Mouse (Mus musculus) embryonic facial prominence, embryonic 15.5 days (tissue): ENCODE data around the gene Dr1. TPM values are rescaled to one million over a fixed set of nuclear protein-coding genes. Genes with fewer than 3 reads are reported as not detected.
A peak's percentile ranks its signal among the peaks of the same experiment; 100 is the strongest.
"Not testable (repeated sequence)": the region's sequence is repeated elsewhere in the genome, so short reads cannot be mapped to it uniquely, and the experiment has no call there.

Experiments
- ATAC-seq: fragments of 200-750 bp; cut with Nextera tagmentation; 2 replicates; pipeline ENCODE4 v1.8.0; 2017; ENCODE audit warnings: low read depth, moderate TSS enrichment; ENCODE audit not compliant: insufficient number of reproducible peaks, low FRiP score, low TSS enrichment
- H3K27ac ChIP-seq: fragments of 300-500 bp; sonication (generic); replicated peaks from 2 replicates; pipeline ENCODE4 v1.5.1; 2015; ENCODE audit warnings: mild to moderate bottlenecking, inconsistent platforms
- H3K27me3 ChIP-seq: fragments of 300-500 bp; sonication (generic); 2 replicates; pipeline ENCODE4 v1.6.1; 2015; ENCODE audit warnings: inconsistent platforms
- H3K36me3 ChIP-seq: fragments of 300-500 bp; sonication (generic); 2 replicates; pipeline ENCODE4 v1.6.1; 2015; ENCODE audit warnings: mild to moderate bottlenecking, inconsistent platforms
- H3K4me1 ChIP-seq: fragments of 300-500 bp; sonication (generic); 2 replicates; pipeline ENCODE4 v1.6.1; 2015; ENCODE audit warnings: inconsistent platforms
- H3K4me2 ChIP-seq: fragments of 300-500 bp; sonication (generic); replicated peaks from 2 replicates; pipeline ENCODE4 v1.6.1; 2015; ENCODE audit warnings: mild to moderate bottlenecking, inconsistent platforms
- H3K4me3 ChIP-seq: fragments of 300-500 bp; sonication (generic); replicated peaks from 2 replicates; pipeline ENCODE4 v1.5.1; 2015; ENCODE audit warnings: mild to moderate bottlenecking, inconsistent platforms
- H3K9ac ChIP-seq: fragments of 300-500 bp; sonication (generic); 2 replicates; pipeline ENCODE4 v1.6.1; 2015; ENCODE audit warnings: inconsistent platforms
- H3K9me3 ChIP-seq: fragments of 300-500 bp; sonication (generic); replicated peaks from 2 replicates; pipeline ENCODE4 v1.6.1; 2016; ENCODE audit warnings: inconsistent platforms
- WGBS: fragments of 180-500 bp; shearing (Covaris S2); methylation state at CpG from one replicate; pipeline ENCODE4 v1.1.7; 2015; 5-methylcytosine and 5-hydroxymethylcytosine counted together
- polyA plus RNA-seq: library from polyadenylated mRNA; unstranded; fragments of >200 nt; fragmentation: Nextera tagmentation; extraction: Ambion mirVana; gene quantifications from 2 replicates; pipeline ENCODE4 v1.2.1, GENCODE M21; 2015

Dr1 gene
- polyA plus RNA-seq: 39.5 and 41.6 TPM in 2 replicates

- ATAC-seq: peak; percentile 99
- 4% methylated on average over 50 of the region's 55 CpGs for WGBS
- H3K27me3 ChIP-seq: no peaks in the 10 kb centered on the region
- H3K4me1 ChIP-seq: peaks cover 21% of the 10 kb centered on the region
- H3K9me3 ChIP-seq: no peaks in the 10 kb centered on the region
- H3K9ac ChIP-seq: peak within 1 kb of the TSS; percentile 96
- peak within 1 kb of the TSS; percentile 95 for H3K27ac ChIP-seq
- peak within 1 kb of the TSS; percentile 96 for H3K4me3 ChIP-seq
- no peaks in the 10 kb centered on the region for H3K36me3 ChIP-seq
- H3K4me2 ChIP-seq: peak within 1 kb of the TSS; percentile 76
These were observed at the start of gene Dr1 for GRCm38 (mm10) chr5:108268127-108269062. TSS of gene Dr1 (plus strand) at chr5:108268897.

DNA sequence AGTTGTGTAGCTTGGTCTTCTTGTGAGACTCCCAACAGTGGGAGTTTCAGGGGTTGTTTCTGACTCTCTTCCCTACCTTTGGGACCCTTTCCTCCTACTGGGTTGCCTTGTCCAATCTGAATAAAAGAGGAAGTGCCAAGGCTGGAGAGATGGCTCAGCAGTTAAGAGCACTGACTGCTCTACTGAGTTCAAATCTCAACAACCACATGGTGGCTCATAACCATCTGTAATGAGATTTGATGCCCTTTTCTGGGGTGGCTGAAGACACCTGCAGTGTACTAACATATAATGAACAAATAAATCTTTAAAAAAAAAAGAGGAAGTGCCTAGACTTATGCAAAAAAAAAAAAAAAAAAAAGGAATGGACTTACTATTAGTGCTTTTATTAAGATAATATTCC is 44.6 kb upstream of the Dr1 start:
- Histone ChIP-seq H3K9ac (no peak overlapping the region), H3K36me3 (no peaks in the 10 kb centered on the region), H3K27ac (no peak overlapping the region), H3K27me3 (no peaks in the 10 kb centered on the region), H3K4me2 (no peak overlapping the region), H3K4me3 (no peak overlapping the region), H3K4me1 (no peaks in the 10 kb centered on the region), H3K9me3 (no peaks in the 10 kb centered on the region)
- no peak for ATAC-seq

DNA sequence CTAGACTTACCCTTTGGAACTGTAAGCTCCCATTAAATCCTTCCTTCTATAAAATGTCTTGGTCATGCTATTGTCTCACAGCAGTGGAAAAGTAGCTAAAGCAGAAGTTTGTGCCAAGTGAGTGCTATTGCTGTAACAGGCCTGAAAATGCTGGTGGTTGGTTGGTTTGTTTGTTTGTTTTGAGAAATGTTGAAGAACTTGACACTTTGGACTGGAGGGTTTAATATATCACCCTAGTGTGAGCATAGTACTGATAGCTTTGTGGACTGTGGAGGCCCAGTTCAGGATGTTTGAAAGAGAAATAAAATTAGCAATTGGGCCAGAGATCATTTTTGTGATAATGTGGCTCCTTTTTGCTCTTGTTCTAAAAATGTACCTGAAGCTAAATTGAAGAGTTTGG is 42.5 kb upstream of the Dr1 start:
- no peaks in the 10 kb centered on the region for H3K4me1 ChIP-seq
- H3K36me3 ChIP-seq: no peaks in the 10 kb centered on the region
- no peaks in the 10 kb centered on the region for H3K9me3 ChIP-seq
- H3K4me2 ChIP-seq: no peak overlapping the region
- no peak overlapping the region for H3K4me3 ChIP-seq
- H3K27ac ChIP-seq: no peak overlapping the region
- H3K9ac ChIP-seq: no peak overlapping the region
- no peak for ATAC-seq
- H3K27me3 ChIP-seq: no peaks in the 10 kb centered on the region

DNA sequence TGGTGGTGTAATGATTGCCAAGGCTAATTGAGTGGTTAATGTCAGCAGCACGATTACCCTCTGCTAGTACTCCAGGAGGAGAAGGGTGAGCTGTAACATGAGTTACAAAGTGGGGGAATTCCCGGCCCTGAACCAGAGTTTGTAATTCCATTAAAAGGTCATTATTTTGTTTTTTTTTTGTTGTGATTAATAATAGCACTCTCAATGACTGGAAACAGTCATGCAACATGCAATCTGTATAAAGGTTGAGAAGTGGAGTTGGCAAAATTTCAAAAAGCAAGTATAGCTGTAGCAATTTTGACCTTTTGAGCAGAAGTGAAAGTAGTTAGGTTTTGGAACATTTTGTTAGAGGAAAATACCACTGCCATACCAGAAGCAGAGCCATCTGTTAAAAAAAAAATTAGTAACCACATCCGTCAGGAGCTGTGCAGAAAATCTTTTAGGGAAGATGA is 22.4 kb upstream of the Dr1 start:
- no peak overlapping the region for H3K4me3 ChIP-seq

GRCm38 (mm10) chr5:108250033-108250432 is 18.7 kb upstream of the Dr1 start:
- H3K9ac ChIP-seq: no peak overlapping the region
- H3K4me2 ChIP-seq: no peak overlapping the region
- no peak overlapping the region for H3K4me3 ChIP-seq
- H3K27ac ChIP-seq: no peak overlapping the region
- no peak for ATAC-seq
- H3K36me3 ChIP-seq: no peaks in the 10 kb centered on the region
- H3K27me3 ChIP-seq: no peaks in the 10 kb centered on the region
- H3K9me3 ChIP-seq: no peaks in the 10 kb centered on the region
- no peaks in the 10 kb centered on the region for H3K4me1 ChIP-seq
- 59% methylated on average over 2 of the region's 2 CpGs for WGBS

More for the DNA sequence above, 22.4 kb upstream of the Dr1 start:
- Histone ChIP-seq H3K4me1 (no peaks in the 10 kb centered on the region), H3K27ac (no peak overlapping the region), H3K36me3 (no peaks in the 10 kb centered on the region), H3K4me2 (no peak overlapping the region), H3K27me3 (no peaks in the 10 kb centered on the region), H3K9ac (no peak overlapping the region), H3K9me3 (no peaks in the 10 kb centered on the region)
- no peak for ATAC-seq
- WGBS: 36% methylated on average over 3 of the region's 3 CpGs

GRCm38 (mm10) chr5:108255259-108255658 is 13.4 kb upstream of the Dr1 start:
- no peak for ATAC-seq
- Histone ChIP-seq H3K36me3 (no peaks in the 10 kb centered on the region), H3K9me3 (no peaks in the 10 kb centered on the region), H3K4me3 (no peak overlapping the region), H3K27ac (no peak overlapping the region), H3K4me1 (no peaks in the 10 kb centered on the region), H3K27me3 (no peaks in the 10 kb centered on the region), H3K4me2 (no peak overlapping the region), H3K9ac (no peak overlapping the region)
- 81% methylated on average over 5 of the region's 5 CpGs for WGBS

DNA sequence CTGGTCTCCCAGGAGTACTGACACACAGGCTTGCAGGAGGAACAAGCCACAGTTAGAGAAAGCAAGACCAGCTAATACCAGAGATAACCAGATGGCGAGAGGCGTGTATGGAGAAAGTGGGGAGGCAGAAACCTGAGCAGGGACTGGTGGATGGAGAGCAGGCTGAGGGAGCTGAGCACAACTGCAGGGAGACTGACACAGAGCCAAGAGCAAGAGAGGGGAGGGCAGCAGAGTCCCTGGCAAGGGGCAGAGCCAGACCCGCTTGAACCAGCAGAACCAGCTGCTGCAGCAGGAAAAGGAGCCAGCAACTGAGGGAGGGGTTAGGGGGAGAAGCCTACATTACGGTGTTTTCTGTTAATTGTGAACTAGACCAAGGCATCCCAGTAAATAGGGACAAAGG is 6.0 kb upstream of the Dr1 start:
- no peaks in the 10 kb centered on the region for H3K27me3 ChIP-seq
- 0 out of 2 replicates have a peak overlapping the region, but pooled peaks have one; percentile 6 for H3K4me2 ChIP-seq

DNA sequence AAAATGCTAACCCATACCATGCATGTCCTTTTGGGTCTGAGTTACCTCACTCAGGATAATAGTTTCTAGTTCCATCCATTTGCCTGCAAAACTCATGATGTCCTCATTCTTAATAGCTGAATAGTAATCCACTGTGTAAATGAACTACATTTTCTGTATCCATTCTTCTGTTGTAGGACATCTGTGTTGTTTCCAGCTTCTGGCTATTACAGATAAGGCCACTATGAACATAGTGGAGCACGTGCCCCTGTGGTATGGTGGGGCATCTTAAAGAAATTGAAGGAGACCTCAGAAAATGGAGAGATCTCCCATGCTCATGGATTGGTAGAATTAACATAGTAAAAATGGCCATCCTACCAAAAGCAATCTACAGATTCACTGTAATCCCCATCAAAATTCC is 4.9 kb upstream of the Dr1 start:
- H3K4me3 ChIP-seq, H3K9ac ChIP-seq, H3K9me3 ChIP-seq, H3K27ac ChIP-seq, ATAC-seq, H3K27me3 ChIP-seq, H3K4me2 ChIP-seq, H3K36me3 ChIP-seq: not testable (repeated sequence)
- peaks cover 13% of the 10 kb centered on the region for H3K4me1 ChIP-seq
- 81% methylated on average over 1 of the region's 1 CpGs for WGBS

More for the DNA sequence above, 6.0 kb upstream of the Dr1 start:
- Histone ChIP-seq H3K36me3 (no peaks in the 10 kb centered on the region), H3K9ac (no peak overlapping the region), H3K4me1 (peaks cover 7% of the 10 kb centered on the region; the same call in 1 of the 2 replicates), H3K9me3 (no peaks in the 10 kb centered on the region), H3K27ac (no peak overlapping the region), H3K4me3 (no peak overlapping the region)
- WGBS: 17% methylated on average over 4 of the region's 4 CpGs
- ATAC-seq: peak; percentile 60; the same call in 1 of the 2 replicates

- no peaks in the 10 kb centered on the region for H3K27me3 ChIP-seq
- no peak for ATAC-seq
- H3K27ac ChIP-seq: no peak overlapping the region
- H3K36me3 ChIP-seq: no peaks in the 10 kb centered on the region
- no peak overlapping the region for H3K4me2 ChIP-seq
- peaks cover 28% of the 10 kb centered on the region for H3K4me1 ChIP-seq
- no peaks in the 10 kb centered on the region for H3K9me3 ChIP-seq
- H3K9ac ChIP-seq: no peak overlapping the region
- H3K4me3 ChIP-seq: no peak overlapping the region
These were observed 1.7 kb upstream of the Dr1 start for GRCm38 (mm10) chr5:108266990-108267389.

DNA sequence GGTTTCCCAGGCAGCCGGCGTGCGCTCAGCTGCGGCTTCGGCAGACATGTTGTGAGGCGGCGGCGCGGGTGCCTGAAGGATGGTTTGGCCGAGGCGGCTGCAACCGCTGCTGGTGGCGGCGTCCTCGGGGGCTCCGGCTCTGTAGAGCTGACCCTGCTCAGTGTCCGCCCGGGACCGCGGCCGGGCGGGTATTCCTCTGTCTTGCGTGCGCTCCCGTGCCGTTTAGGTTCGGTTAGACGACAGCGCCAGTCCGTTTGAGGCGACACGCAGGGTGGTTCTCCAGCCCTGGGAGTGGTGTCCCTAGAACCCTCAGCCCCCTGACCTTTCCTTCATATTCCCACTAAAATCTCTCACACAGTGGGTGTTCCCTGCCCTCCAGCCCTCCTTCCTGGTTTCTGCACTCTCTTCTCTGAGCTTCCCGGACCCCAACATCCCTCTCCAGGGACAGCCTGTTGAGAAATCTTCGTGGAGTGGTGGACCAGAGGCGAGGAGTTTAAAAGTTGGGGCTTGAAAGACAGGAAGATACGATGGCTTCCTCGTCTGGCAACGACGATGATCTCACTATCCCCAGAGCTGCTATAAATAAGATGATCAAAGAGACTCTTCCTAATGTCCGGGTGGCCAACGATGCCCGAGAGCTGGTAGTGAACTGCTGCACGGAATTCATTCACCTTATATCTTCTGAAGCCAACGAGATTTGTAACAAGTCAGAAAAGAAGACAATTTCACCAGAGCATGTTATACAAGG is 540 bp downstream of the Dr1 start:
- Histone ChIP-seq H3K9me3 (no peaks in the 10 kb centered on the region), H3K27me3 (no peaks in the 10 kb centered on the region), H3K4me1 (peaks cover 21% of the 10 kb centered on the region), H3K9ac (peak overlapping the region; percentile 96), H3K27ac (peak overlapping the region; percentile 95), H3K4me2 (peak overlapping the region; percentile 76), H3K36me3 (0 out of 2 replicates have a peak, but pooled peaks cover 2% of the 10 kb centered on the region), H3K4me3 (peak overlapping the region; percentile 96)
- under 1% methylated on average over 44 of the region's 44 CpGs for WGBS
- peak; percentile 41 for ATAC-seq

GRCm38 (mm10) chr5:108269811-108270151 is 1.1 kb downstream of the Dr1 start:
- H3K9me3 ChIP-seq: no peaks in the 10 kb centered on the region
- H3K9ac ChIP-seq: peak overlapping the region; percentile 96
- no peaks in the 10 kb centered on the region for H3K27me3 ChIP-seq
- H3K4me1 ChIP-seq: peaks cover 21% of the 10 kb centered on the region
- WGBS: 6% methylated on average over 7 of the region's 7 CpGs
- no peak overlapping the region for H3K27ac ChIP-seq
- H3K4me3 ChIP-seq: peak overlapping the region; percentile 96
- H3K36me3 ChIP-seq: 0 out of 2 replicates have a peak, but pooled peaks cover 2% of the 10 kb centered on the region
- no peak for ATAC-seq
- peak overlapping the region; percentile 76 for H3K4me2 ChIP-seq
